Mouse (Mus musculus) adrenal gland (tissue): Measurements from ENCODE around the gene Pigp.

Source experiments
- intact Hi-C: fragments of 180-260 bp; cut with DNase I; formaldehyde crosslinking; loops from one replicate; pipeline ENCODE4 v1.15.1; 2025
- long read RNA-seq, 2 experiments: library from polyadenylated mRNA; unstranded; transcript quantifications; one replicate each; pipeline ENCODE4 v2.0.0; 2020; ENCODE audit warnings: borderline replicate concordance in 1 of 2; ENCODE audit not compliant: insufficient replicate concordance in 1 of 2

Gene Pigp
- long read RNA-seq, experiment 1, transcript Pigp-202 (5 exons, 745 nt), result major isoform, 28 of 55 reads
- long read RNA-seq, experiment 1, transcript Pigp-203 (5 exons, 966 nt), result minor isoform, 16 of 55 reads
- long read RNA-seq, experiment 1, partial matches to known transcripts, result 0 of 55 reads
- long read RNA-seq, experiment 1, other reads (novel, unspliced or antisense), result 4 of 55 reads
- long read RNA-seq, experiment 2, transcript Pigp-202 (5 exons, 745 nt), result minor isoform, 14 of 56 reads
- long read RNA-seq, experiment 2, transcript Pigp-203 (5 exons, 966 nt), result major isoform, 23 of 56 reads
- long read RNA-seq, experiment 2, transcript Pigp-206 (4 exons, 695 nt), result minor isoform, 7 of 56 reads
- long read RNA-seq, experiment 2, partial matches to known transcripts, result 1 of 56 reads
- long read RNA-seq, experiment 2, other reads (novel, unspliced or antisense), result 5 of 56 reads

GRCm38 (mm10) chr16:94371301-94371931, at the start of gene Pigp:
TSS of gene Pigp (minus strand) at chr16:94371842.
- intact Hi-C loops, result no loop called here

DNA sequence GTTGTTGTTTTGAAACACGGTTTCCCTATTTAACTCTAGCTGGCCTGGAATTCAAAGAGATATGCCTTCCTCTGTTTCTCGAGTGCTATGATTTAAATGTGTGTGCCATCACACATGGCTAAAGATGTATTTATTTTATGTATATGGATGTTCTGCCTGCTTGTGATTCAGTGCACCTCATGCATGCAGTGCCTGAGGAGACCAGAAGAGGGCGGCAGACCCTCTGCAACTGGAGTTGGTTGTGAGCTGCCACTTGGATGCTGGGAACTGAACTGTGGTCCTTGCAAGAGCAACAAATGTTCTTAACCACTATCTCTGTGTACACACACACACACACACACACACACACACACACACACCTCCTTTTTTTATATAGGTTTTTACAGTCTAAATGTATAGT, 48.9 kb upstream of the Pigp start:
- intact Hi-C loops, result no loop called here

DNA sequence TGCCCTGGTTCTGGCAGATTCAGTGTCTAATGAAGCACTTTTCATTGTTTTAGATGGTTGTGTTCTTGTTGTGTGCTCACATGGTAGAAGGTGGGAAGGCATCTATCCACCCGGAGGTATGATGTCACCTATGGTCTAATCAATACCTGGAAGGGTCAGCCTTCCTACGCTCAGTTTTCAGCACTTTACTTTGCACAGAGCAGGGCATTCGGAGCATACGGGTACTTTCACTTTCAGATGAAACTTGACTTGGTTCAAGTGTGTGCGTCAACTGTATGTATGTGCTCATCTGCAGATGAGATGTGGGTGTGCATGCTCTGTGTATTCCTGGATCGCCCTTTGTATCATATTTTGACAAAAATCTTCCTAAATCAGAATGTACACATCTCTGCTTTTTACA, 42.5 kb upstream of the Pigp start:
- intact Hi-C loops, result no loop called here

DNA sequence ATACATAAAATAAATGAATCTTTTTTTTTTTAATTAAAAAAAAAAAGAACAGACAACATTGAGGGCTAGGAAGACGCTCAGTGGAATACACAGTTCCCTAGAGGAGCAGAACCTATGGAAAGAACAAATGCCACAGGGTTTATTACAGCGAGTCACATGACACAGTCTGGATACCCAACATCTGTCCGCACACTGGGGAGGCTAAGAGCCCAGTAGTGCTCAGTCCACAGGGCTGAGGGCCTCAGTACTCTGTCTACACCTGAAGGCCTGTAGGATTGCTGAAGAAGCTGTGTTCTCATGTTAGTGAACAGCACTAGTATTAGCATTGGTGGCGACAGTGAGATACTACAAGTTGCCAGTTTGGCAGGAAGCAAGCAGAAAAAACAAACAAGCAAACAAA, 41.1 kb upstream of the Pigp start:
- intact Hi-C loops, result no loop called here

- intact Hi-C loops, result no loop called here
These were observed 40.6 kb upstream of the Pigp start for GRCm38 (mm10) chr16:94412198-94412597.

- intact Hi-C loops, result no loop called here
These were observed 39.6 kb upstream of the Pigp start for GRCm38 (mm10) chr16:94411287-94411686.

- intact Hi-C loops, result no loop called here
These were observed 30.5 kb upstream of the Pigp start for GRCm38 (mm10) chr16:94402185-94402584.

GRCm38 (mm10) chr16:94401636-94402035, 30.0 kb upstream of the Pigp start:
- intact Hi-C loops, result no loop called here

DNA sequence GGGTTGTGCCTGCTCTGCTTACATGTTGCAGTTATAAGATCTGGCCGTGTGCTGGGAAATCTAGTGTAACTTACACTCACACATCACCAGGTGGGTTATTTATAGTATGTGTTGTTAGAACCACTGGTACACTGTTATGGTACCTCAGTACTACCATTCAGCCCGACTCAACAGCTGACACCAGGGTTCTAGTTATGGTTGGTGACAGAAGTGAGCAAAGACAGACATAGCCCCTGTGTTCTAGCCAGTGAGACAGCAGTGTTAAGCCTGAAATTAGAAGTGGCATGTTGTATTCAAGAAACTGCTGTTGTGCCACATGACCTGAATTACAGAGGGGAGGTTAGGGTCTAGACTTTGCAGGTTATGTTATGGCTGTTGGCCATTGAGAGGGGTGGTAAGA, 27.5 kb upstream of the Pigp start:
- intact Hi-C loops, result no loop called here

- intact Hi-C loops, result no loop called here
These were observed 25.0 kb upstream of the Pigp start for GRCm38 (mm10) chr16:94396641-94397040.

DNA sequence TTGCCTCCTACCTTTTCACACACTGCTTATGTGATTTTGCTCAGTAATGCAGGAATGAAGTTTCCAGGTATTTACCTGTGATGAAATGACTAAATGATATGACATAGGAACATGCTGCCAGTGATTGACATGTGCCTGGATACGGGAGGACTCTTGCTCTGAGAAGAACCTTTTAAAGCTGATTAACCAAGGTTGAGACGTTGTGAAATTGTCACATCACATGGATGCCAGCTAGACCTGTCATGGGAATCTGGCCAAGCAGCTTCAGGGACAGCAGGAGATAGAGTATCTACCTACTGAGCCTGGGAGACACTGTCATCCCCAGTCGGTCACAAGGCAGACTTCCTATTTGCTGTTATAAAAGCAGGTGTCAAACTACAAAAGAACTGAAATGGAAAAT, 23.4 kb upstream of the Pigp start:
- intact Hi-C loops, result no loop called here

- intact Hi-C loops, result no loop called here
These were observed 20.7 kb upstream of the Pigp start for GRCm38 (mm10) chr16:94392299-94392698.

- intact Hi-C loops, result no loop called here
These were observed 16.0 kb upstream of the Pigp start for GRCm38 (mm10) chr16:94387690-94388089.

GRCm38 (mm10) chr16:94383277-94383676, 11.6 kb upstream of the Pigp start:
- intact Hi-C loops, result no loop called here

DNA sequence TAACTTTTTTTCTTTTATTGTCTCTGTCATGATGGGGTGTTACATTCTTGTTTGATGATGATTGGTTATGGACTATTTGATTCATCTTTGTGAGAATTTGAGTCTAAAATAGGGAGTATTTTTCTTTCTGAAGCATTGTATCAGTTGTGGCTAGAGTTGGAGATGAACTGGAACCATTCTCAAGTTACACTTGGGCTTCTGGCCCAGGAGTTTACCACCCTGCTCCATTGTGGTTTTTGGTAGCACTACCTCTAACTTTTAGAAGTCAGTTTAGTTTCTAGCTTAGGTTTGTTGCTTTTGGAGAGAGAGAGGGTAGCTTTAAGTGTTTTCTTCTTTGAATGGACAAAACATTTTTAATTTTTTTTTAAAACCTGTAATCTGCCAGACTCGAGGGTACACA, 7.7 kb upstream of the Pigp start:
- intact Hi-C loops, result no loop called here

- intact Hi-C loops, result no loop called here
These were observed 734 bp downstream of the Pigp start for GRCm38 (mm10) chr16:94370915-94371300.

- intact Hi-C loops, result no loop called here
These were observed 1.3 kb downstream of the Pigp start, which contains the start of gene Ttc3 for GRCm38 (mm10) chr16:94370173-94370914. TSS of gene Ttc3 (plus strand) at chr16:94370618.

- intact Hi-C loops, result no loop called here
These were observed 2.0 kb downstream of the Pigp start for GRCm38 (mm10) chr16:94369596-94370172.

GRCm38 (mm10) chr16:94365435-94365834, 6.2 kb downstream of the Pigp start:
- intact Hi-C loops, result no loop called here

- intact Hi-C loops, result no loop called here
These were observed 7.8 kb downstream of the Pigp start for GRCm38 (mm10) chr16:94363814-94364213.

DNA sequence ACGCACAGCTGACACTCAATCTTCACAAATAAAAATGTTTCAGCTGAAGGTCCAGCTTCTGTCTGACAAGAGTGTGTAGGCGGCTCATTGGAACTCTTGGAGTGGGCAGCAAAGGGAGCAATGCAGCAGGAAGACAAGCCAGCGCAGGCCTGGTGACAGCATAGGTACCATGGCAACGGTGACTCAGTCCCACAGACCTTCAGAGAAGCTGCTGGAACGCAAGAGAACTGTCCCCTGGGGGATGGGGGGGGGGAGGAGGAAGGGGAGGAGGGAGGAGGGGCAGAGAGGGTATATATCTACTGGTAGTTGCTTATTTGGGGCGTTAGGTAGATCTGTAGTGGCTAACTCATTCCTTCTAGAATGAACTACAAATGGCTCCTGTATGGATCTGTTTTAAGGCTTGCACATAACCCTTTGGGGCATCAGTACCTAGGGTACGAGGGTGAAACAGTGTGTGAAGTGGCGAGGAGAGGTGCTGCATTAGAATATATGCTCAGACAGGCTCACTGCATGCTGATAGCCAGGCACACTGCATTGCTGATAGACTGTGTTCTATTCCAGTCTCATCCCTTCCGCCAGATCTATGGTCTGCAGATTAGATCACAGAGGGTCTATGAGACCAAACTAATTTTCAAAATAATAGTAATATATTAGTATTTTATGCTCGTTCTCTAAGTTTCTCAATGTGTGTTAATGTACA, 9.3 kb downstream of the Pigp start:
- intact Hi-C loops, result no loop called here
